ENCODE assay signal across 11 mouse cellular contexts in the genomic region with DNA sequence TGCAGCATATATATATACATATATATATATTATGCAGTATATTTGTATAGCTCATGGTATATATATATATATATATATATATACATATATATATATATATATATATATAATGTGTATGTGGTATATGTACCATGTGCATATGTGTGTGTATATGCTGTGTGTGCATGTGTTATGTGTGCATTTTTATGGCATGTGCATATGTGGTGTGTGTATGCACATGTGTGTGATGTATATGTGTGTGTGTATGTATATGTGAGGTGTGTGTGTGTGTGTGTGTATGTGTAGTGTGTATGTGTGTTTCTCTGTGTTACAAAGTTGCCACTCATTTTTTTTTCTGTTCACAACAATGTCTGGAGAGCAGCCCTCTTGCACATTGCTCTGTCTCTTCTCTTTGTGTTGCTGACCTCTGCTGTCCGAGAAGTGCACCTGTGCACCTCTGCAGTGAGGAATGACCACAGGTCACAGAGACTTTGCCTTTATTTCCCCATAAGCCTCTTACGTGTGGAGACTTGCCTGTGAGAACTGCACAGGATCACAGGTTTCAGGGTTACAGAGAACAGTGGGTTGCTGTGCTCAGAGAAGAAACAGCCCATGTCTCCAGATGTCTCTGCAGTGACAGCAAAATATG. TPM values are rescaled to one million over a fixed set of nuclear protein-coding genes. Genes with fewer than 3 reads are reported as not detected.
DNase-seq lines count a peak whose midpoint lies in the region; ATAC-seq and TF ChIP-seq lines count a peak whose summit lies in the region.
"Had no signal": no experiment of that assay in that cellular context is flagged by ENCODE, and none has a peak within 500 bp of the region (broad histone marks: within the 10 kb centered on the region; RNA-seq: fewer than 3 reads in every experiment).

No protein-coding gene starts in this region.

- H3K4me2 ChIP-seq in kidney, embryonic 16.5 days (replicated peaks; ENCODE audit: low read depth, low read length), result no peak overlapping the region
- no peak overlapping the region for H3K4me2 ChIP-seq in heart, embryonic 12.5 days
- no peak overlapping the region for H3K4me2 ChIP-seq in forebrain, embryonic 14.5 days (ENCODE audit: low read length)
- H3K4me2 ChIP-seq: liver, embryonic 13.5 days had no signal

- DNase-seq in kidney, adult 9 months, result peak; percentile 19
- DNase-seq in MEL (ENCODE audit: low read depth, low spot score), result no peak
- DNase-seq in lung, postnatal 36 days, result peak; percentile 56
- DNase-seq in right cerebral cortex, postnatal 25 days, result no peak
- no peak for DNase-seq in forebrain, embryonic 14.5 days (ENCODE audit: low spot score)
- DNase-seq in layer of hippocampus, adult 18-20 months (ENCODE audit: low spot score in 2 of 2), result no peak
- DNase-seq: gastrocnemius, postnatal 36 days; liver, embryonic 13.5 days had no signal

- no peak overlapping the region for H3K9ac ChIP-seq in kidney, embryonic 16.5 days (replicated peaks; ENCODE audit: low read length)
- H3K9ac ChIP-seq in MEL (ENCODE audit: control insufficient read depth, low read depth, low read length, poor library complexity, severe bottlenecking), result no peak overlapping the region
- H3K9ac ChIP-seq in heart, embryonic 12.5 days, result no peak overlapping the region
- H3K9ac ChIP-seq in forebrain, embryonic 14.5 days (ENCODE audit: low read length), result no peak overlapping the region
- H3K9ac ChIP-seq: liver, embryonic 13.5 days had no signal

- TF ChIP-seq POLR2A in MEL (IDR thresholded peaks at IDR 0.05; ENCODE audit: control insufficient read depth in 1 of 2, insufficient read depth in 1 of 2, low read depth in 1 of 2, low read length in 2 of 2, poor library complexity in 1 of 2), result no peak

- no peaks in the 10 kb centered on the region for H3K36me3 ChIP-seq in kidney, embryonic 16.5 days (ENCODE audit: insufficient read depth, low read length)
- no peaks in the 10 kb centered on the region for H3K36me3 ChIP-seq in MEL (ENCODE audit: control insufficient read depth in 1 of 2, insufficient read depth in 2 of 2, low read length in 2 of 2)
- no peaks in the 10 kb centered on the region for H3K36me3 ChIP-seq in heart, embryonic 12.5 days
- no peaks in the 10 kb centered on the region for H3K36me3 ChIP-seq in forebrain, embryonic 14.5 days (ENCODE audit: control insufficient read depth, insufficient read depth, low read length)
- H3K36me3 ChIP-seq: liver, embryonic 13.5 days had no signal

- no peaks in the 10 kb centered on the region for H3K9me3 ChIP-seq in kidney, embryonic 16.5 days (ENCODE audit: low read length)
- H3K9me3 ChIP-seq in MEL (replicated peaks; ENCODE audit: insufficient read depth, low read length), result no peaks in the 10 kb centered on the region
- H3K9me3 ChIP-seq in heart, embryonic 12.5 days (replicated peaks), result no peaks in the 10 kb centered on the region
- H3K9me3 ChIP-seq in forebrain, embryonic 14.5 days (replicated peaks; ENCODE audit: control insufficient read depth, low read length), result no peaks in the 10 kb centered on the region
- H3K9me3 ChIP-seq: liver, embryonic 13.5 days had no signal

- no peak for TF ChIP-seq EP300 in MEL (IDR thresholded peaks at IDR 0.05; ENCODE audit: low read depth in 1 of 2, low read length in 2 of 2)

- no peak for ATAC-seq in kidney, embryonic 16.5 days (ENCODE audit: low FRiP score, low TSS enrichment)
- ATAC-seq in heart, embryonic 12.5 days (ENCODE audit: insufficient number of reproducible peaks, low FRiP score), result peak; percentile 45; the same call in 1 of the 2 replicates
- no peak for ATAC-seq in forebrain, embryonic 14.5 days

- H3K4me1 ChIP-seq in kidney, embryonic 16.5 days (ENCODE audit: insufficient read depth, low read length), result peaks cover 8% of the 10 kb centered on the region; the same call in 1 of the 2 replicates
- no peaks in the 10 kb centered on the region for H3K4me1 ChIP-seq in MEL (ENCODE audit: control insufficient read depth in 1 of 2, insufficient read depth in 2 of 2, low read length in 2 of 2)
- peaks cover 3% of the 10 kb centered on the region; the same call in 1 of the 2 replicates for H3K4me1 ChIP-seq in heart, embryonic 12.5 days (replicated peaks)
- H3K4me1 ChIP-seq in forebrain, embryonic 14.5 days (ENCODE audit: control insufficient read depth, insufficient read depth, low read length), result no peaks in the 10 kb centered on the region
- H3K4me1 ChIP-seq: liver, embryonic 13.5 days had no signal

- no peak overlapping the region for H3K4me3 ChIP-seq in kidney, embryonic 16.5 days (ENCODE audit: low read length)
- no peak overlapping the region for H3K4me3 ChIP-seq in MEL (ENCODE audit: control insufficient read depth in 1 of 2, insufficient read depth in 1 of 2, low read depth in 2 of 2, low read length in 2 of 2)
- H3K4me3 ChIP-seq in heart, embryonic 12.5 days, result no peak overlapping the region
- no peak overlapping the region for H3K4me3 ChIP-seq in forebrain, embryonic 14.5 days (ENCODE audit: low read depth, low read length)
- H3K4me3 ChIP-seq: liver, embryonic 13.5 days had no signal

- H3K27ac ChIP-seq in kidney, embryonic 16.5 days (ENCODE audit: low read length), result no peak overlapping the region
- no peak overlapping the region for H3K27ac ChIP-seq in MEL (ENCODE audit: control insufficient read depth, low read depth, low read length)
- H3K27ac ChIP-seq in heart, embryonic 12.5 days (ENCODE audit: poor library complexity, severe bottlenecking), result no peak overlapping the region
- H3K27ac ChIP-seq in forebrain, embryonic 14.5 days (ENCODE audit: low read depth, low read length), result no peak overlapping the region
- H3K27ac ChIP-seq: liver, embryonic 13.5 days had no signal

- no peaks in the 10 kb centered on the region for H3K79me2 ChIP-seq in MEL (ENCODE audit: control insufficient read depth, insufficient read depth, low read length, poor library complexity)

- 64% methylated on average over 2 of the region's 2 CpGs for WGBS in kidney, embryonic 16.5 days
- WGBS in heart, embryonic 12.5 days, result 51% methylated on average over 2 of the region's 2 CpGs
- 61% methylated on average over 2 of the region's 2 CpGs for WGBS in forebrain, embryonic 14.5 days

- H3K27me3 ChIP-seq in kidney, embryonic 16.5 days (ENCODE audit: insufficient read depth, low read length), result no peaks in the 10 kb centered on the region
- no peaks in the 10 kb centered on the region; a peak in 1 of 4 replicates for H3K27me3 ChIP-seq in MEL (ENCODE audit: control insufficient read depth in 1 of 2, insufficient read depth in 2 of 2, low read length in 2 of 2)
- H3K27me3 ChIP-seq in heart, embryonic 12.5 days (replicated peaks), result no peaks in the 10 kb centered on the region
- no peaks in the 10 kb centered on the region for H3K27me3 ChIP-seq in forebrain, embryonic 14.5 days (replicated peaks; ENCODE audit: control insufficient read depth, insufficient read depth, low read length)
- H3K27me3 ChIP-seq: liver, embryonic 13.5 days had no signal

- TF ChIP-seq RAD21 in MEL (IDR thresholded peaks at IDR 0.05; ENCODE audit: low read depth, low read length), result no peak; the same call in 1 of the 2 replicates

- peak in 1 of 3 experiments; percentile 16; a peak in 1 of 6 replicates for TF ChIP-seq CTCF in MEL (IDR thresholded peaks at IDR 0.05 in 2 of 3, conservative IDR thresholded peaks at IDR 0.05 in 1 of 3; ENCODE audit: control insufficient read depth in 1 of 3, insufficient read depth in 1 of 3, low read depth in 2 of 3, low read length in 3 of 3, poor library complexity in 1 of 3, severe bottlenecking in 1 of 3)

TF ChIP-seq in MEL, 35 proteins besides CTCF, POLR2A, EP300 and RAD21:
- TF ChIP-seq SMC3 (IDR thresholded peaks at IDR 0.05; ENCODE audit: low read depth, low read length) (0 out of 2 replicates have a peak, but pooled peaks have one; percentile 12), NRF1 (IDR thresholded peaks at IDR 0.05; ENCODE audit: insufficient read depth, low read depth, low read length, poor library complexity, severe bottlenecking) (no peak), HCFC1 (IDR thresholded peaks at IDR 0.05; ENCODE audit: low read depth, low read length) (no peak)

RNA-seq across cellular contexts. Expression of a gene that starts 23.3 kb away (rescaled TPM):
- polyA plus RNA-seq in kidney, embryonic 16.5 days (2015; fragmentation: Nextera tagmentation; extraction: Ambion mirVana), result not detected in 2 replicates
- total RNA-seq in MEL (2012; rRNA removed), result not detected in 2 replicates
- not detected for polyA plus RNA-seq in MEL (2012; ENCODE audit: insufficient read depth in 1 of 2, insufficient read length in 2 of 2, low read depth in 1 of 2, low replicate concordance in 2 of 2, missing spikeins in 1 of 2)
- polyA plus RNA-seq in heart, embryonic 12.5 days (2016; fragmentation: Nextera tagmentation; extraction: Ambion mirVana), result not detected in 2 replicates
- not detected in 2 replicates for polyA plus RNA-seq in forebrain, embryonic 14.5 days (2014; fragmentation: Nextera tagmentation; extraction: Ambion mirVana)
- total RNA-seq in layer of hippocampus, adult 18-20 months (2021), result not detected
- total RNA-seq: gastrocnemius, postnatal 36 days; layer of hippocampus, adult 8-10 months had no signal
- polyA plus RNA-seq: liver, embryonic 13.5 days had no signal

Comparison
In these comparisons a context has a peak if more than half of its experiments do, and no peak if none do; other contexts are left out.
1. DNase-seq: peak in kidney, adult 9 months (single experiment) and lung, postnatal 36 days (single experiment); none in MEL (single experiment), right cerebral cortex, postnatal 25 days (single experiment), forebrain, embryonic 14.5 days (single experiment) and layer of hippocampus, adult 18-20 months (0 of 2).